Mouse (Mus musculus) stomach, postnatal 0 days (tissue): ENCODE measurements around the gene A930009A15Rik.

Experiments
- CTCF ChIP-seq: IDR thresholded peaks from 2 replicates; pipeline ENCODE4 v1.5.1; 2016; ENCODE audit warnings: antibody characterized with exemption, low read depth, mild to moderate bottlenecking, moderate library complexity
- EP300 ChIP-seq: optimal IDR thresholded peaks from 2 replicates; pipeline ENCODE3; 2016; ENCODE audit warnings: antibody characterized with exemption

DNA sequence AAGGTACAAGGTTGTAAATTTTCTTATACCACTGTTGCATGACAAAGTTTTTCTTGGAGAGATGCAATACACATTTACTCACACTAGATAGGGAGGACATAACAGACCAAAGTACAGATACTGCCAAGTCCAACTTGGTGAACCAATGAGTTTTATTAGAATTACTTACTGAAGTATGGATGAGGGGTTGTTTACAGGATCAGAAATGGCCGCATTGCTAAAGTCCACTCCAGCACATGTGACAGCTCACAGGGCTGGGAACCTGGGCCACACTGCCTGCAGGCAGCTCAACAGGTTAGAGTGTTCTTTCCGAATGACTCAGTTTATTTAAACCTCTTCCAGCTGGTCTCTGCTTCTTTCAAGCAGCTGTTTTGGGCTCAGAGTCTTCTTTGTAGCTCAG, 55.2 kb downstream of the A930009A15Rik start:
- TF ChIP-seq EP300 (no peak), CTCF (no peak)
